Mouse (Mus musculus): ENCODE measurements around the gene Scn3b.

- TF ChIP-seq CTCF (IDR thresholded peaks at IDR 0.05; ENCODE audit: borderline replicate concordance, insufficient read depth, low read length) = no peak
- TF ChIP-seq POLR2A (IDR thresholded peaks at IDR 0.05; ENCODE audit: low read depth, low read length) = no peak
Measured at GRCm38 (mm10) chr9:40294210-40294609, 25.2 kb downstream of the Scn3b start.

Data from embryonic fibroblast, embryonic 13.5 days (primary cell).